Mouse (Mus musculus): ENCODE data around the gene Rabgap1l. TPM values are rescaled to one million over a fixed set of nuclear protein-coding genes. Genes with fewer than 3 reads are reported as not detected.

Rabgap1l gene
- polyA plus RNA-seq, 1 experiment = 14.2 TPM

GRCm38 (mm10) chr1:160176903-160177302 is 616.1 kb downstream of the Rabgap1l start:
- Histone ChIP-seq H3K27me3 (ENCODE audit: control insufficient read depth, insufficient read depth, low read length) (no peaks in the 10 kb centered on the region), H3K4me1 (ENCODE audit: control insufficient read depth, insufficient read depth, low read length) (no peaks in the 10 kb centered on the region), H3K4me3 (ENCODE audit: control insufficient read depth, low read depth, low read length) (no peak overlapping the region), H3K27ac (ENCODE audit: control insufficient read depth, insufficient read depth, low read depth, low read length) (no peak overlapping the region), H3K36me3 (ENCODE audit: control insufficient read depth, insufficient read depth, low read length) (no peaks in the 10 kb centered on the region)
- TF ChIP-seq CTCF (IDR thresholded peaks at IDR 0.05; ENCODE audit: control insufficient read depth, insufficient read depth, insufficient replicate concordance, low read depth, low read length) (no peak), POLR2A (IDR thresholded peaks at IDR 0.05; ENCODE audit: control insufficient read depth, low read depth, low read length) (no peak)

Other genes starting within 250 kb of the Rabgap1l start
- gene Rc3h1, start 113.2 kb upstream of the Rabgap1l start, polyA plus RNA-seq (2012; rRNA removed) = 34.6 and 34.7 TPM in 2 replicates
- gene Serpinc1, start 185.4 kb upstream of the Rabgap1l start, polyA plus RNA-seq (2012; rRNA removed) = 0.69 and 1.3 TPM in 2 replicates
- 2.4 and 3.2 TPM in 2 replicates for gene Zbtb37, start 241.6 kb upstream of the Rabgap1l start, polyA plus RNA-seq (2012; rRNA removed)